Mouse (Mus musculus) activated CD4-positive, CD25-positive, alpha-beta regulatory T cell, adult 9 weeks (primary cell): ENCODE results near the gene Aqp3. TPM values are rescaled to one million over a fixed set of nuclear protein-coding genes. Genes with fewer than 3 reads are reported as not detected.

Experiments used
- polyA plus RNA-seq: library from polyadenylated mRNA; unstranded; fragments of 100-300 nt; shearing (Covaris generic); gene quantifications from one replicate; pipeline ENCODE4 v1.2.1, GENCODE M21; 2017

Aqp3 gene
- 10.1 TPM for polyA plus RNA-seq

GRCm38 (mm10) chr4:41097871-41098576 is at the start of gene Aqp3:
Gene Aqp3, minus strand, starts transcription at chr4:41098183.

GRCm38 (mm10) chr4:41135711-41136453 is 37.9 kb upstream of the Aqp3 start, which contains the start of gene Ube2r2:
Gene Ube2r2, plus strand, starts transcription at chr4:41135743.

GRCm38 (mm10) chr4:41124180-41124951 is 26.4 kb upstream of the Aqp3 start, which contains the start of gene Nol6:
Gene Nol6, minus strand, starts transcription at chr4:41124455.

GRCm38 (mm10) chr4:41047524-41048271 is 50.3 kb downstream of the Aqp3 start, which contains the start of gene Aqp7:
Gene Aqp7, minus strand, starts transcription at chr4:41048139.

Other genes with a start within 250 kb of the Aqp3 start
- gene B4galt1, start 244.2 kb downstream of the Aqp3 start, polyA plus RNA-seq = 25.4 TPM
- not detected for gene Spink4, start 178.1 kb downstream of the Aqp3 start, polyA plus RNA-seq
- 14.2 TPM for gene Bag1, start 149.9 kb downstream of the Aqp3 start, polyA plus RNA-seq
- gene Chmp5, start 149.8 kb downstream of the Aqp3 start, polyA plus RNA-seq = 106 TPM
- 116 TPM for gene Nfx1, start 127.3 kb downstream of the Aqp3 start, polyA plus RNA-seq
- not detected for gene Aqp7, start 50.0 kb downstream of the Aqp3 start, polyA plus RNA-seq
- gene Nol6, start 26.3 kb upstream of the Aqp3 start, polyA plus RNA-seq = 54.4 TPM
- 26.1 TPM for gene Ube2r2, start 37.6 kb upstream of the Aqp3 start, polyA plus RNA-seq
- gene Ubap2, start 177.0 kb upstream of the Aqp3 start, polyA plus RNA-seq = 51.7 TPM
- gene Dcaf12, start 216.7 kb upstream of the Aqp3 start, polyA plus RNA-seq = 64.4 TPM